Mouse (Mus musculus) brain, embryonic 14.5 days (tissue): ENCODE measurements around the gene Gpr37. TPM values are rescaled to one million over a fixed set of nuclear protein-coding genes. Genes with fewer than 3 reads are reported as not detected.

ENCODE experiments used
- DNase-seq: peaks from one replicate; pipeline ENCODE4 v3.0.0-alpha.2; 2011; ENCODE audit warnings: low read depth
- CTCF ChIP-seq: fragments of 200-500 bp; IDR thresholded peaks from 2 replicates; pipeline ENCODE4 v1.5.1; 2012; ENCODE audit warnings: inconsistent platforms, mild to moderate bottlenecking, moderate library complexity, borderline replicate concordance; ENCODE audit not compliant: insufficient read depth, insufficient read length; ENCODE audit errors: extremely low read depth
- POLR2A ChIP-seq: fragments of 200-500 bp; IDR thresholded peaks from 2 replicates; pipeline ENCODE4 v1.6.1; 2012; ENCODE audit warnings: mild to moderate bottlenecking, inconsistent platforms, borderline replicate concordance; ENCODE audit not compliant: poor library complexity, insufficient read depth, insufficient read length, severe bottlenecking; ENCODE audit errors: extremely low read depth
- polyA plus RNA-seq: library from polyadenylated mRNA; depleted of rRNA; stranded (reverse); fragments of >200 nt; gene quantifications from 2 replicates; pipeline ENCODE4 v1.2.3, GENCODE M21; 2012; rRNA removed

Gene Gpr37
- 2.4 and 4.0 TPM in 2 replicates for polyA plus RNA-seq

GRCm38 (mm10) chr6:25690629-25691028 is at the start of gene Gpr37:
TSS of gene Gpr37 (minus strand) at chr6:25690729.
- no peak for TF ChIP-seq CTCF
- TF ChIP-seq POLR2A: no peak
- DNase-seq: no peak

DNA sequence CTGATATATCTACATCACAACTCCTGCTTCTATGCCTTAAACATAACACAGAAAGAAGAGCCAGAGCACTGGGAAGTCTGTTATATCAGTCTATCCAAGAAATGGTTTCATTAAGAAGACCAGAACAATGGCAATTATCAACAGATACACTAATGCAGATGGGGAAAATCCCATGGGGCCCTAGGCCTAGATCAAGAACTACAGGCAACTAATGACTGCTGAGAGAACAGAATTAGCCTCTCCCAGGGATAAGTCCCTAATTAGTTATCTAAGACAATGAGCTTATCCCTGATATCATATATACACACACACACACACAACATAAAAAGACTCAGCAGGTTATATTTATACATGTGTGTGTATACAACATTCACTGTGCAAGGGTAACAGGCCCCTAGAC is 46.0 kb upstream of the Gpr37 start:
- peak; percentile 32 for DNase-seq
- TF ChIP-seq CTCF (no peak), POLR2A (no peak)

GRCm38 (mm10) chr6:25726560-25726959 is 36.0 kb upstream of the Gpr37 start:
- no peak for DNase-seq
- TF ChIP-seq CTCF: no peak
- no peak for TF ChIP-seq POLR2A

DNA sequence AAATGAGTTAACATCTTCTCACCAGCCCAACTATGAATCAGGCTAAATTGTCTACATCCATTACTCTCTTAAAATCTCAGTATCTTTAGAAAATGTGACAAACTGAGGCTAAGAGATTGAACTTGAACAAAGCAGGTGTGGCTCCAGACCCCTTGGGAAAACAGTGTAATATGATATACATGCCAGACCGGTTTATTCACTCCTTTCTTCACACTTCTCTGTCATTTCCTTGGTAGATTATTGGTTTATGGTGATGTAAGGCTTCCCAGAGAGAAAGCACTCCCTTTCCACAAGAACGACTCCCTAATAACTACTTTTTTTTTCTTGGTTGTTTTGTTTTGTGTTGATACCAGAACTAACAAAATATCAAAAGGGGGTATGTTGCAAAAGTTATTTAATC is 20.1 kb upstream of the Gpr37 start:
- no peak for DNase-seq
- TF ChIP-seq CTCF (no peak), POLR2A (no peak)

GRCm38 (mm10) chr6:25709250-25709895 is 18.8 kb upstream of the Gpr37 start:
- peak; percentile 72 for DNase-seq
- no peak for TF ChIP-seq POLR2A
- TF ChIP-seq CTCF: peak; percentile 68; the same call in 1 of the 2 replicates

DNA sequence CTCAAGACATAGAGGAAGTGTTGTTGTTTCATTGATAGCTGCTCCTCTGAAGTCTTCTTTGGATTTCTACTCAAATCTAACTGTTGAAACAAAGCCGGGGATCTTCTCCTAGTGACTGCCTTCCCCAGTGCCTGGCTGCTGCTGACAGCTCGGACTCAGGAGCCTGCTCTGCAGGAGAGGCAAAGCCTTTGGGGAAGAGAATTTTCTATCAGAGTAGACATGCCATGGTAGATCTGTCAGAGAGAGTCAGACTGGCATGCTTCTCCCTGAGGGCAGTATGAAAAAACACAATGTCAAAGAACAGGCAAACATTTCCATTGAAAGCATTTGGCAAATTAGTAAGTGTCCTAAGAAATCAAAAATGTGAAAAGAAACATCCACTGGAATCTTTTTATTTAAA is 9.4 kb upstream of the Gpr37 start:
- TF ChIP-seq POLR2A (no peak), CTCF (no peak)
- DNase-seq: no peak

DNA sequence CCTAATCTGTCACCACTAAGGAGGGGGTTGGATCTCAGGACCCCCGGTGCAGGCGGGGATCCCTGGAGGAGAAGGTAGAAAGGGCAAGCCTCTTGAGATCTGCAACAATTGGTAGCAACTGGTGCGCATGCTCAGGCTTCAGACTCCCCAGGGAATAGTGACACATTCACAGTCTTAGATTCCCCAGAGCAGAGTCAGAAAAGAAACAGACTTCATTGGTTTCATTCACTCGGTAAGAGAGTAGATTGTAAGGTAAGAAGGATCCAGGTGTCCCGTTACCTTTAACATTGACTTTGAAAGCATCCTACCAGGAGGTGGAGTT is 284 bp downstream of the Gpr37 start:
- TF ChIP-seq CTCF (no peak), POLR2A (0 out of 2 replicates have a peak, but pooled peaks have one; percentile 4)
- peak; percentile 89 for DNase-seq

- TF ChIP-seq POLR2A: no peak
- TF ChIP-seq CTCF: peak; percentile 20; the same call in 1 of the 2 replicates
- DNase-seq: peak; percentile 79
Measured at GRCm38 (mm10) chr6:25689520-25690283, 827 bp downstream of the Gpr37 start.

GRCm38 (mm10) chr6:25688927-25689519 is 1.5 kb downstream of the Gpr37 start:
- peak; percentile 45 for DNase-seq
- TF ChIP-seq CTCF (no peak), POLR2A (no peak)

- TF ChIP-seq CTCF (no peak), POLR2A (no peak)
- DNase-seq: peak; percentile 90
Measured at GRCm38 (mm10) chr6:25686760-25687200, 3.7 kb downstream of the Gpr37 start.

GRCm38 (mm10) chr6:25684391-25684790 is 6.1 kb downstream of the Gpr37 start:
- TF ChIP-seq CTCF (no peak), POLR2A (no peak)
- DNase-seq: peak; percentile 52

- no peak for TF ChIP-seq POLR2A
- TF ChIP-seq CTCF: no peak
- no peak for DNase-seq
Measured at GRCm38 (mm10) chr6:25675111-25675510, 15.4 kb downstream of the Gpr37 start.

- TF ChIP-seq POLR2A: no peak
- TF ChIP-seq CTCF: no peak
- DNase-seq: no peak
Measured at GRCm38 (mm10) chr6:25673801-25674200, 16.7 kb downstream of the Gpr37 start.
